Mouse (Mus musculus) embryonic facial prominence, embryonic 14.5 days (tissue): ENCODE results near the gene Galnt12. TPM values are rescaled to one million over a fixed set of nuclear protein-coding genes. Genes with fewer than 3 reads are reported as not detected.
A peak's percentile ranks its signal among the peaks of the same experiment; 100 is the strongest.

Source experiments
- ATAC-seq: fragments of 200-750 bp; cut with Nextera tagmentation; 2 replicates; pipeline ENCODE4 v1.8.0; 2017; ENCODE audit warnings: low read depth, moderate number of reproducible peaks, moderate TSS enrichment
- DNase-seq: peaks from one replicate; pipeline ENCODE4 v3.0.0-alpha.2; 2015; ENCODE audit warnings: low spot score
- H3K27ac ChIP-seq: fragments of 300-500 bp; sonication (generic); replicated peaks from 2 replicates; pipeline ENCODE4 v1.5.1; 2014; ENCODE audit warnings: low read depth, mild to moderate bottlenecking, low read length, moderate library complexity
- H3K27me3 ChIP-seq: fragments of 300-500 bp; sonication (generic); replicated peaks from 2 replicates; pipeline ENCODE4 v1.6.1; 2014; ENCODE audit warnings: low read length; ENCODE audit not compliant: control insufficient read depth, insufficient read depth
- H3K36me3 ChIP-seq: fragments of 300-500 bp; sonication (generic); 2 replicates; pipeline ENCODE4 v1.6.1; 2014; ENCODE audit warnings: low read length, mixed read lengths; ENCODE audit not compliant: control insufficient read depth, insufficient read depth
- H3K4me1 ChIP-seq: fragments of 300-500 bp; sonication (generic); 2 replicates; pipeline ENCODE4 v1.6.1; 2014; ENCODE audit warnings: antibody characterized with exemption, low read length; ENCODE audit not compliant: control insufficient read depth, insufficient read depth
- H3K4me2 ChIP-seq: fragments of 300-500 bp; sonication (generic); 2 replicates; pipeline ENCODE4 v1.6.1; 2014; ENCODE audit warnings: low read depth, mild to moderate bottlenecking, low read length, moderate library complexity, mixed read lengths
- H3K4me3 ChIP-seq: fragments of 300-500 bp; sonication (generic); 2 replicates; pipeline ENCODE4 v1.5.1; 2014; ENCODE audit warnings: low read depth, mild to moderate bottlenecking, low read length
- H3K9ac ChIP-seq: fragments of 300-500 bp; sonication (generic); 2 replicates; pipeline ENCODE4 v1.6.1; 2014; ENCODE audit warnings: low read depth, mild to moderate bottlenecking, low read length, moderate library complexity, mixed read lengths
- H3K9me3 ChIP-seq: fragments of 300-500 bp; sonication (generic); 2 replicates; pipeline ENCODE4 v1.6.1; 2016; ENCODE audit warnings: low read length; ENCODE audit not compliant: control insufficient read depth
- WGBS: fragments of 180-500 bp; shearing (Covaris S2); extraction: QIAGEN DNeasy Blood & Tissue Kit; methylation state at CpG from one replicate; pipeline ENCODE4 v1.1.7; 2014; 5-methylcytosine and 5-hydroxymethylcytosine counted together
- polyA plus RNA-seq: library from polyadenylated mRNA; unstranded; fragments of >200 nt; fragmentation: Nextera tagmentation; extraction: Ambion mirVana; gene quantifications from 2 replicates; pipeline ENCODE4 v1.2.1, GENCODE M21; 2014

The Galnt12 gene
- polyA plus RNA-seq, 1 experiment from 2014 or later, result 4.5 TPM

GRCm38 (mm10) chr4:47150806-47151205 is 59.1 kb downstream of the Galnt12 start:
- no peaks in the 10 kb centered on the region for H3K9me3 ChIP-seq
- no peak overlapping the region for H3K4me3 ChIP-seq
- H3K4me2 ChIP-seq, result no peak overlapping the region
- H3K27ac ChIP-seq, result no peak overlapping the region
- no peak overlapping the region for H3K9ac ChIP-seq
- H3K27me3 ChIP-seq, result no peaks in the 10 kb centered on the region
- WGBS, result 85% methylated on average over 3 of the region's 3 CpGs
- no peaks in the 10 kb centered on the region for H3K4me1 ChIP-seq
- no peaks in the 10 kb centered on the region for H3K36me3 ChIP-seq
- DNase-seq, result no peak
- ATAC-seq, result no peak

- H3K27me3 ChIP-seq, result no peaks in the 10 kb centered on the region
- H3K4me3 ChIP-seq, result no peak overlapping the region
- no peaks in the 10 kb centered on the region for H3K4me1 ChIP-seq
- H3K9ac ChIP-seq, result no peak overlapping the region
- no peak overlapping the region for H3K27ac ChIP-seq
- ATAC-seq (peak; percentile 72), DNase-seq (peak; percentile 65)
- H3K9me3 ChIP-seq, result no peaks in the 10 kb centered on the region
- H3K36me3 ChIP-seq, result no peaks in the 10 kb centered on the region
- H3K4me2 ChIP-seq, result no peak overlapping the region
- 57% methylated on average over 8 of the region's 8 CpGs for WGBS
These were observed 60.0 kb downstream of the Galnt12 start for GRCm38 (mm10) chr4:47151553-47152183.

- WGBS, result 5% methylated on average over 4 of the region's 4 CpGs
- no peak overlapping the region for H3K9ac ChIP-seq
These were observed 69.5 kb downstream of the Galnt12 start for GRCm38 (mm10) chr4:47161103-47161755.

GRCm38 (mm10) chr4:47161756-47162587 is 70.3 kb downstream of the Galnt12 start:
- no peak overlapping the region for H3K27ac ChIP-seq
- H3K4me2 ChIP-seq, result no peak overlapping the region
- no peak for ATAC-seq

More at GRCm38 (mm10) chr4:47161103-47161755, 69.5 kb downstream of the Galnt12 start:
- H3K27me3 ChIP-seq, result no peaks in the 10 kb centered on the region
- no peak overlapping the region for H3K4me2 ChIP-seq
- peak; percentile 46 for DNase-seq
- H3K9me3 ChIP-seq, result peaks cover 8% of the 10 kb centered on the region; the same call in 1 of the 2 replicates
- H3K27ac ChIP-seq, result no peak overlapping the region
- H3K36me3 ChIP-seq, result no peaks in the 10 kb centered on the region
- no peak overlapping the region for H3K4me3 ChIP-seq
- 0 out of 2 replicates have a peak, but pooled peaks cover 8% of the 10 kb centered on the region for H3K4me1 ChIP-seq
- 0 out of 2 replicates have a peak, but pooled peaks have one; percentile 47 for ATAC-seq

GRCm38 (mm10) chr4:47172314-47172713 is 80.6 kb downstream of the Galnt12 start:
- H3K27ac ChIP-seq, result no peak overlapping the region
- H3K4me2 ChIP-seq, result no peak overlapping the region
- no peaks in the 10 kb centered on the region for H3K4me1 ChIP-seq
- H3K36me3 ChIP-seq, result no peaks in the 10 kb centered on the region
- H3K9ac ChIP-seq, result no peak overlapping the region
- ATAC-seq (no peak), DNase-seq (no peak)
- no peaks in the 10 kb centered on the region for H3K9me3 ChIP-seq
- no peaks in the 10 kb centered on the region for H3K27me3 ChIP-seq
- no peak overlapping the region for H3K4me3 ChIP-seq
- 45% methylated on average over 1 of the region's 1 CpGs for WGBS

More at GRCm38 (mm10) chr4:47161756-47162587, 70.3 kb downstream of the Galnt12 start:
- peaks cover 8% of the 10 kb centered on the region; the same call in 1 of the 2 replicates for H3K9me3 ChIP-seq
- no peak overlapping the region for H3K4me3 ChIP-seq
- WGBS, result 56% methylated on average over 12 of the region's 12 CpGs
- H3K4me1 ChIP-seq, result 0 out of 2 replicates have a peak, but pooled peaks cover 8% of the 10 kb centered on the region
- no peak for DNase-seq
- no peaks in the 10 kb centered on the region for H3K36me3 ChIP-seq
- H3K27me3 ChIP-seq, result no peaks in the 10 kb centered on the region
- no peak overlapping the region for H3K9ac ChIP-seq

Other genes with a start within 250 kb of the Galnt12 start
- 0.64 and 0.78 TPM in 2 replicates for gene Gabbr2, start 100.0 kb upstream of the Galnt12 start, polyA plus RNA-seq
- 5.9 and 6.3 TPM in 2 replicates for gene Anks6, start 34.5 kb upstream of the Galnt12 start, polyA plus RNA-seq
- gene Col15a1, start 116.3 kb downstream of the Galnt12 start, polyA plus RNA-seq, result 31.2 and 31.6 TPM in 2 replicates